Mouse (Mus musculus): ENCODE measurements around the gene Inka1.

- TF ChIP-seq CTCF (IDR thresholded peaks at IDR 0.05; ENCODE audit: low read depth): peak; percentile 58
- TF ChIP-seq EP300 (optimal IDR thresholded peaks at IDR 0.05): no peak
These were observed 24.8 kb downstream of the Inka1 start for GRCm38 (mm10) chr9:107960928-107961327.
